In the genomic region with DNA sequence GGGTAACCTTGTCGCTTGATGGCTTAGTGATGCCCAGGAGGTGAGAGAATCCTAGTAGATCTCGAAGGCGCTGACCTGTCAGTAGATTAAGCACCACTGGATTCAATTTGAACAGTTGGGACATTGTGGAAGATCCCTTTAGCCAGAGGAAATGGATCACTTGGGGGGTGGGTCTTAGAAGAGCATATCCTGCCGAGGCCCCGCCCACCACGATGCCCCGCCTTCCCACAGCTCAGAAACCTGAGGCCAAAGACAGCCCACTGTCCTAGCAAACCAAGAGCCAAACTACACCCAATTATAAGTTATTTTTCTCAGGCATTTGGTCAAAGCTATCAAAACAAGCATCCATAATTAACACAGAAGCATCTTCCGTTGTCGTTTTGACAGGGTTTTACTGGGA, we compare ENCODE assay signal across 29 mouse cellular contexts. TPM values are rescaled to one million over a fixed set of nuclear protein-coding genes. Genes with fewer than 3 reads are reported as not detected.
DNase-seq lines count a peak whose midpoint lies in the region; ATAC-seq lines count a peak whose summit lies in the region.
"Had no signal": no experiment of that assay in that cellular context is flagged by ENCODE, and none has a peak within 500 bp of the region (broad histone marks: within the 10 kb centered on the region; RNA-seq: fewer than 3 reads in every experiment).

No protein-coding gene starts in this region.

- H3K4me1 ChIP-seq in liver, embryonic 12.5 days = peaks cover 12% of the 10 kb centered on the region

- peak; percentile 74 for DNase-seq in ES-CJ7 (ENCODE audit: low read depth, low spot score)
- DNase-seq in ZHBTc4 (ENCODE audit: low read depth, low spot score) = peak; percentile 90
- peak; percentile 56 for DNase-seq in testis, postnatal 14 days (ENCODE audit: low spot score)
- no peak for DNase-seq in layer of hippocampus, adult 8-10 months (ENCODE audit: low spot score in 2 of 2)
- DNase-seq: adrenal gland, adult 2 months; adrenal gland, postnatal 14 days; cerebellum, adult 11 months; cerebellum, adult 2 months; cerebellum, adult 9-11 months; cerebellum, postnatal 25 days; forebrain, postnatal 0 days; gastrocnemius, adult 2 months; gastrocnemius, postnatal 14 days; heart, adult 11 months; heart, postnatal 10 days; heart, postnatal 36 days had no signal

- no peaks in the 10 kb centered on the region for H3K9me3 ChIP-seq in liver, embryonic 12.5 days (replicated peaks)
- H3K9me3 ChIP-seq: embryonic facial prominence, embryonic 12.5 days; embryonic facial prominence, embryonic 15.5 days; heart, embryonic 12.5 days; heart, embryonic 15.5 days; hindbrain, embryonic 10.5 days; hindbrain, embryonic 13.5 days had no signal

- H3K4me3 ChIP-seq in liver, embryonic 12.5 days = no peak overlapping the region
- H3K4me3 ChIP-seq: embryonic facial prominence, embryonic 12.5 days; embryonic facial prominence, embryonic 15.5 days; gastrocnemius, adult 2 months; heart, embryonic 12.5 days; heart, embryonic 15.5 days; hindbrain, embryonic 10.5 days; hindbrain, embryonic 13.5 days had no signal

- H3K4me2 ChIP-seq in liver, embryonic 12.5 days = no peak overlapping the region
- H3K4me2 ChIP-seq: embryonic facial prominence, embryonic 12.5 days; embryonic facial prominence, embryonic 15.5 days; heart, embryonic 12.5 days; heart, embryonic 15.5 days; hindbrain, embryonic 13.5 days had no signal

- H3K27ac ChIP-seq in liver, embryonic 12.5 days = no peak overlapping the region
- H3K27ac ChIP-seq: embryonic facial prominence, embryonic 12.5 days; embryonic facial prominence, embryonic 15.5 days; gastrocnemius, adult 2 months; heart, embryonic 15.5 days; hindbrain, postnatal 0 days had no signal

- no peaks in the 10 kb centered on the region for H3K36me3 ChIP-seq in liver, embryonic 12.5 days
- H3K36me3 ChIP-seq: embryonic facial prominence, embryonic 12.5 days; embryonic facial prominence, embryonic 15.5 days; heart, embryonic 12.5 days; heart, embryonic 15.5 days had no signal

- no peak for ATAC-seq in monocyte, adult 5-6 weeks (replicated peaks; ENCODE audit: insufficient number of reproducible peaks, low FRiP score, low TSS enrichment, poor library complexity, severe bottlenecking)
- ATAC-seq in liver, embryonic 12.5 days = no peak
- ATAC-seq: CD4-positive, CD25-positive, alpha-beta regulatory T cell, adult 4 months; forebrain, embryonic 14.5 days; forebrain, postnatal 0 days; hindbrain, postnatal 0 days; inflammation-experienced regulatory T-cells, adult 6 months had no signal

- no peak overlapping the region for H3K9ac ChIP-seq in liver, embryonic 12.5 days
- H3K9ac ChIP-seq: embryonic facial prominence, embryonic 12.5 days; embryonic facial prominence, embryonic 15.5 days; forebrain, postnatal 0 days; heart, embryonic 12.5 days; heart, embryonic 15.5 days; hindbrain, embryonic 13.5 days had no signal

- H3K27me3 ChIP-seq in liver, embryonic 12.5 days (replicated peaks) = no peaks in the 10 kb centered on the region
- H3K27me3 ChIP-seq: embryonic facial prominence, embryonic 12.5 days; embryonic facial prominence, embryonic 15.5 days; heart, embryonic 12.5 days; heart, embryonic 15.5 days; hindbrain, embryonic 13.5 days had no signal

- 72% methylated on average over 9 of the region's 9 CpGs for WGBS in liver, embryonic 12.5 days (ENCODE audit: insufficient replicate concordance)

RNA-seq across cellular contexts. Expression of gene Slc37a1, which starts 24.5 kb away (rescaled TPM):
- total RNA-seq in monocyte, adult 5-6 weeks (2017) = 7.3 to 22.9 TPM (median 9.3 TPM) in 3 replicates
- 4.4 and 5.4 TPM in 2 replicates for polyA plus RNA-seq in liver, embryonic 12.5 days (2016; fragmentation: Nextera tagmentation; extraction: Ambion mirVana)
- 1 to 10 TPM; 7.3 to 9.3 (median 8.5) TPM for total RNA-seq in layer of hippocampus, adult 8-10 months (2022)

RNA-seq across cellular contexts. Expression of gene Rsph1, which starts 33.9 kb away (rescaled TPM):
- total RNA-seq in monocyte, adult 5-6 weeks (2017) = 1.2 TPM in 1 of 3 replicates, not detected in the others
- polyA plus RNA-seq in liver, embryonic 12.5 days (2016; fragmentation: Nextera tagmentation; extraction: Ambion mirVana) = 0.25 and 0.32 TPM in 2 replicates
- 10 to 100 TPM; 12.3 to 18.6 (median 15.4) TPM for total RNA-seq in layer of hippocampus, adult 8-10 months (2022)
- total RNA-seq: common myeloid progenitor, adult 5-6 weeks had no signal

Comparison
In these comparisons a context has a peak if more than half of its experiments do, and no peak if none do; other contexts are left out.
1. DNase-seq: peak in ES-CJ7 (single experiment), ZHBTc4 (single experiment) and testis, postnatal 14 days (single experiment); none in layer of hippocampus, adult 8-10 months (0 of 2).